Mouse (Mus musculus): Measurements from ENCODE around the gene Hnrnpr. TPM values are rescaled to one million over a fixed set of nuclear protein-coding genes. Genes with fewer than 3 reads are reported as not detected.

Gene Hnrnpr
- polyA plus RNA-seq, 1 experiment from 2014 or later, result 215 TPM

- H3K4me1 ChIP-seq (replicated peaks), result peaks cover 46% of the 10 kb centered on the region
- H3K27ac ChIP-seq (replicated peaks), result peak overlapping the region; percentile 96
- peaks cover 7% of the 10 kb centered on the region; the same call in 1 of the 2 replicates for H3K9me3 ChIP-seq
- ATAC-seq (ENCODE audit: low read depth), result no peak
- H3K9ac ChIP-seq, result peak overlapping the region; percentile 90
- 37% methylated on average over 6 of the region's 6 CpGs for WGBS
- peak overlapping the region; percentile 97 for H3K4me2 ChIP-seq
- H3K36me3 ChIP-seq, result peaks cover 24% of the 10 kb centered on the region
- peak overlapping the region; percentile 80 for H3K4me3 ChIP-seq
- H3K27me3 ChIP-seq, result peaks cover 21% of the 10 kb centered on the region
Observed at GRCm38 (mm10) chr4:136284891-136285290, 25.9 kb upstream of the Hnrnpr start.

DNA sequence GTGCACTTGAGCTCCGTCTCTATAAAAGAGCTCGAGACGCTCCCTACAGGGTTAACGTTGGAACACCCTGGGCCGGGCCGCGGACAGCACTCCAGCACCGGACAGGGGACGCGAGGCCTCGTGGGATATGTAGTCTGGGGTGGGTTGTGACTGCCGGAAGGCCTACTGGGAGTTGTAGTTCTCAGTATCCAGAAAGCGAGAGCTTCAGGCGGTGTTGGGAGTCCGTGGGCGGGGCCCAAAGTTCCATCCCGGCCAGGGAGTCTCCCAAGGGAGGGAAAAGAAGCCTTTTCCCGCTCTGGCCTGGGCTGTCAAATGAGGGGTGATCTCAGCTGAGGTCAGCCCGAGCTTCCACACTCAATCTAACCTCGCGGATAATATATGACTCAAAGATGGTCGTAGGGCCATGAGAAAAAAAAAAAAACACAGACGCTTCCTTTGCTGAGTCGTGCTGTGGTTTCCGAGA is 25.4 kb upstream of the Hnrnpr start:
- peak; percentile 97 for ATAC-seq (ENCODE audit: low read depth)
- H3K4me1 ChIP-seq (replicated peaks), result peaks cover 49% of the 10 kb centered on the region
- H3K36me3 ChIP-seq, result peaks cover 29% of the 10 kb centered on the region
- under 1% methylated on average over 25 of the region's 25 CpGs for WGBS
- peaks cover 26% of the 10 kb centered on the region for H3K27me3 ChIP-seq
- peak overlapping the region; percentile 96 for H3K27ac ChIP-seq (replicated peaks)
- H3K4me2 ChIP-seq, result peak overlapping the region; percentile 97
- peak overlapping the region; percentile 90 for H3K9ac ChIP-seq
- peaks cover 7% of the 10 kb centered on the region; the same call in 1 of the 2 replicates for H3K9me3 ChIP-seq
- peak overlapping the region; percentile 80 for H3K4me3 ChIP-seq

DNA sequence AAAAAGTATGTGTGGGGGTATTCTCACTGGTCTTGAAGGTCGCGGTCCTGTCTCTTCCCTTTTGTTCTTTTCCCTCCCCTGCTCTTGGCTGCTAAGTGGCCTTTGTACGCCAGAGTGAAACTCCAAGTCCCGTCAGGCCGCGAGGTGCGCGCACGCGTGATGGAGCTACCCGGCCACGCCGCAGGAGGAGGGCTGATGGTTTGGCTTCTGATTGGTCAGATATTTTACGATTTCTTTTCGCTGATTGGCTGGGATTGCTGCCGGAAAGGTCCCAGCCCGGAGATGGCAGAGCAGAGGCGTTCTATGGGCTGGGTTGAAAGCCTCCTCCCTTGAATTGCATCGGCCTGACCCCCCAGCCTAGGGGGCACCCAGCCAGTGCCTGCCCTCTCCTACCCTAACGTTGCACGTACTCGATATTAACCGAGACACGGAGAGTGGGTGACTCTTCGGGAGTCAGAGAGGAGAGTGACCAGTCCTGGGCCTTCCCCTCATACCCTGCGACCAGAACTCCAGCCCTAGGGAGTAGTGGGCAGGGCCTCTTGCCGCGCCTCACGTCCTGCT is 24.9 kb upstream of the Hnrnpr start:
- under 1% methylated on average over 29 of the region's 29 CpGs for WGBS
- H3K4me1 ChIP-seq (replicated peaks), result peaks cover 54% of the 10 kb centered on the region
- ATAC-seq (ENCODE audit: low read depth), result peak; percentile 90

GRCm38 (mm10) chr4:136289918-136290780 is 20.6 kb upstream of the Hnrnpr start:
- Histone ChIP-seq H3K27ac (replicated peaks) (no peak overlapping the region), H3K27me3 (peaks cover 30% of the 10 kb centered on the region), H3K4me2 (peak overlapping the region; percentile 21), H3K4me1 (replicated peaks) (peaks cover 31% of the 10 kb centered on the region), H3K9ac (peak overlapping the region; percentile 39; the same call in 1 of the 2 replicates), H3K36me3 (peaks cover 76% of the 10 kb centered on the region), H3K4me3 (no peak overlapping the region), H3K9me3 (peaks cover 7% of the 10 kb centered on the region; the same call in 1 of the 2 replicates)
- 30% methylated on average over 66 of the region's 66 CpGs for WGBS
- no peak for ATAC-seq (ENCODE audit: low read depth)

More for the DNA sequence above, 24.9 kb upstream of the Hnrnpr start:
- Histone ChIP-seq H3K36me3 (peaks cover 34% of the 10 kb centered on the region), H3K9ac (peak overlapping the region; percentile 90), H3K27ac (replicated peaks) (peak overlapping the region; percentile 96), H3K4me3 (peak overlapping the region; percentile 80), H3K27me3 (peaks cover 30% of the 10 kb centered on the region), H3K4me2 (peak overlapping the region; percentile 97), H3K9me3 (peaks cover 7% of the 10 kb centered on the region; the same call in 1 of the 2 replicates)

DNA sequence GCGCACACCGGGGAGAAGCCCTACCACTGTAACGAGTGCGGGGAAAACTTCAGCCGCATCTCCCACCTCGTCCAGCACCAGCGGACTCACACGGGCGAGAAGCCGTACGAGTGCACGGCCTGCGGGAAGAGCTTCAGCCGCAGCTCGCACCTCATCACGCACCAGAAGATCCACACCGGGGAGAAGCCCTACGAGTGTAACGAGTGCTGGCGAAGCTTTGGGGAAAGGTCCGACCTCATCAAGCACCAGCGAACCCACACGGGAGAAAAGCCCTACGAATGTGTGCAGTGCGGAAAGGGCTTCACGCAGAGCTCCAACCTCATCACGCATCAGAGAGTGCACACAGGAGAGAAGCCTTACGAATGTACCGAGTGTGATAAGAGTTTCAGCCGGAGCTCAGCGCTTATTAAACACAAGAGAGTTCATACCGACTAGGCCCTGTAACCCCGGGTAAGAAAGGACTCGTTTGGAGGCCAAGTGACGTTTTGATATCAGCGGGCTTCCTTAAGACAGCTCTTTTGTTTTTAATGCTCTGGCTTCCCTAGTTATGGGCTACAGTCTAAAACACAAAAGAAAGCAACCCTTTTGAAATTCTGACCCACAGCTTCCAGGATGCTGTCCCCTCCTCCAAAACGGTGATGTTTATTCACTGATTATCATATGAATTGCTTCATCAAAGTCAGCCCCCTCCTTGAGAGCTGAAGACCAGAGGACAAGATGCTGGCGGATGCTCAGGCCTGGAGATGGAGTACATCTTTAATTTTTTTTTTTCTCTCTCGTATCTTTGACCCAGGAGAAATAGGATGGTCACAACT is 19.8 kb upstream of the Hnrnpr start:
- Histone ChIP-seq H3K27ac (replicated peaks) (no peak overlapping the region), H3K27me3 (peaks cover 30% of the 10 kb centered on the region), H3K36me3 (peaks cover 84% of the 10 kb centered on the region), H3K4me1 (replicated peaks) (peaks cover 31% of the 10 kb centered on the region), H3K9ac (0 out of 2 replicates have a peak overlapping the region, but pooled peaks have one; percentile 1), H3K4me2 (peak overlapping the region; percentile 21), H3K4me3 (no peak overlapping the region), H3K9me3 (peaks cover 7% of the 10 kb centered on the region; the same call in 1 of the 2 replicates)
- ATAC-seq (ENCODE audit: low read depth), result no peak
- WGBS, result 37% methylated on average over 39 of the region's 39 CpGs

DNA sequence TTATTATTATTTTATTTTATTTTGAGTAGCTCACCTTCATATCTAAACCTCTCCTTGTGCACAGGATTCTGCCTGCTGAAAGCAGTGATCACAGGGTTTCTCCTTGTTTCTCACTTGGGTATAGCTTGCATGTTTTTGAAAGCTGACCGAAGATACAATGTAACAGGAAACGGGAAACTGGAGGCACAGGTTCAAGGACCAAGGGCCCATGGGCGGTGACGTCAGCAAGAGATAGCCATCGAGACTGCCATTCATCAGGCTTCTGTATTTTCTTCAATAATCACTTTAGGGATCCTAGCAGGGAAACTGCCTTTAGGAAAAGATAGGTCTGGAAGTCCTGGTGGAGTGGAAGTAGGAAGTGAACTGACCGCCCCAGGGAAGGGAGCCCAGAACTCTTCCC is 19.1 kb upstream of the Hnrnpr start:
- no peak overlapping the region for H3K4me2 ChIP-seq
- 92% methylated on average over 6 of the region's 6 CpGs for WGBS
- no peak for ATAC-seq (ENCODE audit: low read depth)

GRCm38 (mm10) chr4:136295941-136296340 is 14.8 kb upstream of the Hnrnpr start:
- H3K4me3 ChIP-seq, result no peak overlapping the region
- no peaks in the 10 kb centered on the region for H3K9me3 ChIP-seq
- ATAC-seq (ENCODE audit: low read depth), result no peak
- H3K9ac ChIP-seq, result no peak overlapping the region
- H3K4me1 ChIP-seq (replicated peaks), result peaks cover 5% of the 10 kb centered on the region; the same call in 1 of the 2 replicates
- no peaks in the 10 kb centered on the region for H3K27me3 ChIP-seq
- H3K4me2 ChIP-seq, result no peak overlapping the region
- 76% methylated on average over 7 of the region's 7 CpGs for WGBS
- H3K27ac ChIP-seq (replicated peaks), result no peak overlapping the region
- H3K36me3 ChIP-seq, result peaks cover 55% of the 10 kb centered on the region

More for the DNA sequence above, 19.1 kb upstream of the Hnrnpr start:
- Histone ChIP-seq H3K9ac (no peak overlapping the region), H3K4me3 (no peak overlapping the region), H3K36me3 (peaks cover 90% of the 10 kb centered on the region), H3K27ac (replicated peaks) (no peak overlapping the region), H3K9me3 (peaks cover 7% of the 10 kb centered on the region; the same call in 1 of the 2 replicates), H3K4me1 (replicated peaks) (peaks cover 26% of the 10 kb centered on the region), H3K27me3 (peaks cover 30% of the 10 kb centered on the region)

DNA sequence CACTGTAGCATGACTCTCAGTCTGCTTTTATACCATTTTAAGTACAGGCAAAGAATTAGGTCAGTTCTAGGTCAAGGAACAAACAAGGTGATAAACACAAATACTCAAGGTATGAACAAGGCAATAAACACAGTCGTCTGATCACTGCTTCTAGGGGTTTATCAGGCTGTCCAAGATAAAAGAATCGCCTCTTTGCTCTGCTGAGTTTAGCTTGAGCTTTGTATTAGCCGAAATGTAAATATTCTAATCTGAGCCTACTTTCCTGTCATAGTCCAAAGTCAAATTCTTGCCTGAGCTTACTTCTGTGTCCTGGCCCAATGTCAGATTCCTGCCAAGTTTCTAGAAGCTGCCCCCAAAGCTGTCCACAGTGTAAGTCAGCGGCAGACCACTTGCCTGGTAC is 8.3 kb upstream of the Hnrnpr start:
- WGBS, result 79% methylated on average over 4 of the region's 4 CpGs
- no peak overlapping the region for H3K4me2 ChIP-seq
- H3K9me3 ChIP-seq, result no peaks in the 10 kb centered on the region
- H3K4me3 ChIP-seq, result no peak overlapping the region
- no peak for ATAC-seq (ENCODE audit: low read depth)
- no peaks in the 10 kb centered on the region for H3K27me3 ChIP-seq
- no peaks in the 10 kb centered on the region for H3K4me1 ChIP-seq (replicated peaks)
- H3K36me3 ChIP-seq, result no peaks in the 10 kb centered on the region
- H3K27ac ChIP-seq (replicated peaks), result no peak overlapping the region
- H3K9ac ChIP-seq, result no peak overlapping the region

- H3K4me1 ChIP-seq (replicated peaks), result 0 out of 2 replicates have a peak, but pooled peaks cover 1% of the 10 kb centered on the region
- no peak overlapping the region for H3K4me3 ChIP-seq
- no peaks in the 10 kb centered on the region for H3K27me3 ChIP-seq
- WGBS, result 38% methylated on average over 2 of the region's 2 CpGs
- ATAC-seq (ENCODE audit: low read depth), result no peak
- H3K9me3 ChIP-seq, result no peaks in the 10 kb centered on the region
- H3K9ac ChIP-seq, result no peak overlapping the region
- H3K4me2 ChIP-seq, result no peak overlapping the region
- H3K36me3 ChIP-seq, result no peaks in the 10 kb centered on the region
- H3K27ac ChIP-seq (replicated peaks), result no peak overlapping the region
Observed at GRCm38 (mm10) chr4:136304181-136304580, 6.6 kb upstream of the Hnrnpr start.

DNA sequence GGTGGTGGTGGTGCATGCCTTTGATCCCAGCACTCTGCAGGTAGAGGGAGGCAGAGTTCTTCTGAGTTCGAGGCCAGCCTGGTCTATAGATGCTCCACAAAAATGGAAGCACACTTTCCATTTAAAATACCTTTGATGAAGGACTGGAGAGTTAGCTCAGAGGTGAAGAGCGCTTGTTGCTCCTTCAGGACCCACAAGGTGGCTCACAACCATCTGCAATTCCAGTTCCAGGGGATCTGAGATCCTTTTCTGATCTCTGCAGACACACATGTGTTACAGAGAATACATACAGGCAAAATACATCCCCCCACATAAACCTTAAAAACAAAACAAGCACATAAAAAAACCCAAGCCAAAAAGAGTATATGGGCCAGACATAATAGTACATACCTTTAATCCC is 2.4 kb upstream of the Hnrnpr start:
- Histone ChIP-seq H3K4me3 (no peak overlapping the region), H3K4me2 (no peak overlapping the region), H3K9ac (no peak overlapping the region), H3K36me3 (no peaks in the 10 kb centered on the region), H3K27ac (replicated peaks) (no peak overlapping the region), H3K4me1 (replicated peaks) (peaks cover 26% of the 10 kb centered on the region), H3K27me3 (no peaks in the 10 kb centered on the region), H3K9me3 (no peaks in the 10 kb centered on the region)
- no peak for ATAC-seq (ENCODE audit: low read depth)
- 54% methylated on average over 2 of the region's 2 CpGs for WGBS

- Histone ChIP-seq H3K9ac (peak overlapping the region; percentile 81), H3K4me1 (replicated peaks) (peaks cover 41% of the 10 kb centered on the region), H3K4me2 (peak overlapping the region; percentile 62), H3K9me3 (no peaks in the 10 kb centered on the region), H3K27ac (replicated peaks) (peak overlapping the region; percentile 96), H3K36me3 (no peaks in the 10 kb centered on the region), H3K4me3 (peak overlapping the region; percentile 100), H3K27me3 (no peaks in the 10 kb centered on the region)
- 5% methylated on average over 11 of the region's 11 CpGs for WGBS
- no peak for ATAC-seq (ENCODE audit: low read depth)
Observed at GRCm38 (mm10) chr4:136309780-136310179, 962 bp upstream of the Hnrnpr start.

All from neural tube, embryonic 13.5 days (tissue).